Mouse (Mus musculus) heart, postnatal 25 days (tissue): ENCODE data around the gene Rab4a. TPM values are rescaled to one million over a fixed set of nuclear protein-coding genes. Genes with fewer than 3 reads are reported as not detected.
"Not testable (repeated sequence)": the region's sequence is repeated elsewhere in the genome, so short reads cannot be mapped to it uniquely, and the experiment has no call there.

Experiments used
- DNase-seq: peaks from one replicate; pipeline ENCODE4 v3.0.0; 2022; ENCODE audit warnings: low spot score
- intact Hi-C: fragments of 180-260 bp; cut with DNase I; formaldehyde crosslinking; loops from one replicate; pipeline ENCODE4 v1.15.1; 2025
- total RNA-seq, 2 experiments: library from RNA; stranded (reverse); gene quantifications; 2 replicates each; pipeline ENCODE4 v1.2.3; 2021

The Rab4a gene
- total RNA-seq, 2 experiments from 2014 or later, result 8.2 to 8.7 TPM

DNA sequence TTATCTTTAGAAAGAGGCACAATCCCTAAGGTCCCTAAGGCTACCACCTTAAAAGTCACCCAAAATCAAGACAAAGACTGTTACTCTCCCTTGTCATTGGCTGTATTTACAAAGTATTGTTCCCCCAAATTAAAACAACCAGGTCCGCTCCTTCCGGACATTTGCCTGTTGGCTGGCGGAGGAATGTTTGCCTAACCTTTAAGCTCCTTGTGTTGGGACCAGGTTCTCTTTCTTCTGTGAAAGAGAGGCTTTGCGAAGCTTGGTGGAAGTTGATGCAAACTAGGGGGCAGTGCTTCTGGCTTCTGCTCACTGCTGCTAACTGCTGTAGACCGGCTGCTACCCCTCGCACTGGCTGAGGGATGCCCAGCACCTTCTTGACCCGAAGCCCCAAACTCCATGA is 2.9 kb downstream of the Rab4a start:
- intact Hi-C loops, result no loop called here
- no peak for DNase-seq

DNA sequence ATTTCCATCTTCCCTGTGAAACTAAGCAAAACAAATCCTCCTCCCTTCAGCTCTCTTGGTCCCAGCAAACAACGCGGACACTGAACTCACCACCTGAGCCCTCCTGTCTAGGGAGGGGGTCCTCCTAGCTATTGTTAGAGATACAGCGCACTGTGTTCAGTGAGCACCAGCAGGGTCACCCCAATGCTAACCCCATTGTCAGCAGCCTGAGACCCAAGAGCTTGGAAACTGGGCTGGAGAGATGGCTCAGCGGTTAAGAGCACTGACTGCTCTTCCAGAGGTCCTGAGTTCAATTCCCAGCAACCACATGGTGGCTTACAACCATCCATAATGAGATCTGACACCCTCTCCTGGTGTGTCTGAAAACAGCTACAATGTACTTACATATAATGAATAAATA is 3.6 kb downstream of the Rab4a start:
- DNase-seq, intact Hi-C loops: not testable (repeated sequence)

DNA sequence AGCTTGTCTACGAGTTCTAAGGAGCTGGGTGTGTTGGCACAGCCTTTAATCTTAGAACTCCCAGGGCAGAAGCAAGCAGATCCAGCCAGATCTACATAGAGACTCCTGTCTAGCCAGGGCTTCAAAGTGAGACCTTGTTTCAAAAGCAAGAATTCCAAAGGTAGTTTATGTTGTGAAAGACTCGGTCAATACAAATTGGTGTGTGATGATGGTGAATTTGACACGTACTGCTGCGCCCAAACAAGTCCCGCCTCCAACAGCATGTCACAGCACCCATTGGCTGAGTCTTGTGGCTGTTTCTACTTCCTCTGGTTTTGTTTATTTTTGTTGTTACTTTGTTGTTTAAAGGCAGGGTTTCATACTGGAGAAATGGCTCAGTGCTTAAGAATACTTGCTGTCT is 6.4 kb downstream of the Rab4a start:
- intact Hi-C loops, result no loop called here
- no peak for DNase-seq

DNA sequence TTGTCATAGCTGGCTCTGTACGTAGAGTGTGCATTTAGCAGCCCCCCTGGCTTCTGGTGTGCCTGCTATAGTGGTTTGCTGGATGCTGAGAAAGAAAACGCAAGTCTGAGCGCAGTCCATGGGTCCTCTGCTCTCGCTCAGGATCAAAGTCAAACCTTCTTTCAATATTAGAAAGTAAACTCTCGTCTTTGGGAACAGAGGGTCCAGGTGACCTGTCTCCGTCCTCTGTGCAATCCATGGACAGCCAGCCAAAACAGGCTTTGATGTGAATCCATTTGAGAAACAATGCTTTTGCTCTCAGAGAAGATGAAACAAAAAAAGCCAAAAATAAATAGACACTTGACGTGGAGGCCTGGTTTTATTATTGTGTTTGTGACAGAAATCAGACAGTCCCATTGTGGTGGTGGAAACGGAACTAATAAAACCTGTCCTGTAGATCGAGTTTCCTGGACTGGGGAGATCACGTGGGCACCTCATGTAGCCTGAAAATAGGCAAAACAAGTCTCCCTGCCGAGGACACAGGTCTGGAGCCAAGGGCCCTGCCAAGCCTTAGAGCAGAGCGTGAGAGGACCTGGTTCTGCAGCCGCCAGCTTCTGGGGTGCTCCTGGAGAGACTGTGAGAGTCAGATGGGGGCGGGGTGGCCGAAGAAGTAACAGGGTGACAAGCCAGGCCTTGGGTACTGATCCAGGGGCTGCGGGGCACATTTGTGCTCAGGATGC is 7.5 kb downstream of the Rab4a start:
- no peak for DNase-seq
- intact Hi-C loops, result no loop called here

DNA sequence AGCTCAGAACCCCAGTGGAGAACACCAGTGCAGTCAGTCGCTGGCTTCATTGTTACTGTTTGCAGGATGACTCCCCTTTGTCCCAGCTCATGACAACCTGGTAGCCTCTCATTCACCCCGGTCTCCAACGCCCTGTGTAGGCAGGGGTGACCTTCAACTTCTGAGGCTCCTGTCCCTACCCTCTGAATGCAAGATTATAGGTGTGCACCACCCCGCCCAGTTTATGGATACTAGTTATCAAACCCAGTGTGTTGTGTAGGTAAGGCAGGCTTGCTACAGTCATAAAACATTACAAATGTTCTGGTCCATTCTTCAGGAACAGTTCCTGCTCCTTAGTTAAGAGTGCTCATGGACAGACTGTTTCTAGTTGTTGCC is 8.1 kb downstream of the Rab4a start:
- intact Hi-C loops, result no loop called here
- no peak for DNase-seq

DNA sequence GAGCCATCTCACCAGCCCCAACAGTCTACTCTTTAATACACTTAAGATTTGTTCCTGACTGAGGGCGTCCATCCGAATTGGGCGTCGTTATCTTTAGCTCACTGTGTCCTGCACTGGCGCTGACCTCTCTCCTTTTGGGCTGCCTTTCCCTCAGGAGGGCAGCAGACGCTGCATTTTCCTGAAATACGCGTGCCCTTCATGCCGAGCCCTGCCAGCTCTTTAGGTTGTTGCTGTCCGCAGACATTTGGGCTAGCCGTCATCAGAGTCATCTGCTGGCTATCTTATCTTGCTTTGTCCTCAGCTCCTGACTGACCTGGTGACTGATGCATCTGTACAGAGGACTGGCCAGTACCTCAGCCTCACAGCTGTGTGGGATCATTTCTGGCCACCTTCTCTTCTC is 9.5 kb downstream of the Rab4a start:
- intact Hi-C loops, result no loop called here
- DNase-seq, result no peak

DNA sequence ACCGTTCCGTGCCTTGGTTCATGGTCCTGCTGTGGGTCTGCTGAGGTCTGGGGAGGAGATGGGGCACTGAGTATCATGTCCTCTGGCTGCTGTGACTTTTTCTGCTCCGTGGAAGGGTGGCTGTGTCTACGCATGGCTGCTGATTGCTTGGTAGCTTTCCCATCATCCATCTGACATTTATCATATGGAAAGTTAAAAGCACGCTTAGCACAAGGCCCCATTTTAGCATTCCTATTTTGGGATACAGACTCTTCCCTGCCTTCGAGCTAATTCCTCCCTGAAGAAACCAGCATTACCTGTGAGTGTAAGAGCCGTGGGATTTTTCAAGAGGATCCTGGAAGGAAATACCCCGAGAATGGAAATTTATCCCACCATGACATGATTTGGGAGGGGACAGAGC is 11.2 kb downstream of the Rab4a start:
- no peak for DNase-seq

DNA sequence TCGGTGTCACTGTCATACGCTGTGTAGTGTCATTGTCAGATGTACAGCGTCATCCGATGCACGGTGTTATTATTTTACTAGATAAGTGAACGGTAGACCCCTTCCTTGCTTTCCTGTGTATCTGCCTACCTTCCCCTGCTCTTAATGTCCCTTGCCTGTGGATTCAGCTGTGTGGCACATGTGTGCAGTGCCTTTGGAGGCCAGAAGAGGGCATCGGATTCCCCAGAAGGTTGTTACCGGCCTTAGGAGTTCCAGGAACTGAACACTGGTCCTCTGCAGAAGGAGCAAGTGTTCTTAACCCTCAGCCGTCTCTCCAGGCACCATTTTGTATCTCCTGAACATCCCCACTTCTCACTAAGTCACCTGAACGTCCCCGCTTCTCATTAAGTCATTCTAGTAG is 12.0 kb downstream of the Rab4a start:
- DNase-seq, result no peak
- intact Hi-C loops, result no loop called here

More for the DNA sequence above, 11.2 kb downstream of the Rab4a start:
- intact Hi-C loops, result no loop called here

DNA sequence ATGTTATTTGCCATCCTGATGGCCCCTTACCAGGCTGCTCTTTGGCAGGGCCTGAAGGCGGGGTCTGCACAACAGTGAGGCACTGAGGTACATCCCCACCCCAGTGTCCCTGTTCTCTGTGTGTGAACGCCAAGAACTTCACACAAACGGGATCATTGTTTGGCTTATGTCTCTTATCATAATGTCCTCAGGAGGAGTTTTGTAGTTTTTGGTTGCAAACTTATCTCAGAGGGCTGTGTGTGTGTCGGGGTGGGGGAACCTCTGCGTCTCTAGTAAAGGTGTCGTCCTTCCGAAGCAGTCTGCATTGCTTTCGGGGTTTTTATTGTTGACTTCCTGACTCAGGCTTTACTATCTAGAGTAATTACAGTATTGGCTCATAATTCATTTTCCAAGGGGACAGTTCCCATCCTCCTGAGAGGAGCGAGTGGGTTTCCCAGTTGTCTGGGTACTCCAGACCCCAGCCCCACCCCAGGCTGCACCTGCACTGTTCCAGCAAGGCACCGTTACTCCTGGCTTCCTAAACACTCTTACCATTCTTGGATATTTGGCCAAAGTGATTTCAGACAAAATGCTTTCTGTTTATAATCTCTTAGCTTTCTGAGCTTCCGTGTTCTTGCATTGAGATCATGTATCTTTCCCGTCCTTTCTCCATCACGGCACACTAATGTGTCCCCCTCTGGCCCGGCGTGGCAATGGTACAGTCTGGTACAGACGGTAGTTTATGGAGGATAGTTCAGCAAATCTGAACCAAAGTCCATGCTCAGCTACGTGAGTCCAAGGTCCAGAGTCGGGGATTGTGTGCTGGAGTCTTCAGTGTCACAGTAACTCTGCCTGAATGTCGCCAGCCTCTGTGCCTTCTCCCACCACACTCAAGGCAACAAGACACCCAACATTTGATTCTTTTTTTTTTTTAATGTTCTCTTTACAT is 14.2 kb downstream of the Rab4a start:
- intact Hi-C loops, result no loop called here
- DNase-seq, result no peak

DNA sequence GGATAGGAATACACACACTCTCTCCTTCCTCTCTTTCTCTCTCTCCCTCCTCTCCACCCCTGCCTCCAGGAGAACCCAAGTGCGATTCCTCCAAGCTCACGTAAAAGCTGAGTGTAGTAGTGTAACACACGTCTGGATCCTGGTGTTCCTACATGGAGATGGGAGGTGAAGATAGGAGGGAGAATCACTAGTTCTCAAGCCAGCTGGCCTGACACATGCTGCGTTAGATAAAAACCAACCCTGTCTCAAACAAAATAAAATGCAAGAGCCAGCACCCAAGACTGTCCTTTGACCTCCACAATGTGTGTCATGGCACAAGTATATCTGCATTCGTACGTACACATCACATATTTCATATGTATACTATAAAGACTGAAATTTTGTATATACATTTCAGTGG is 15.0 kb downstream of the Rab4a start:
- no peak for DNase-seq
- intact Hi-C loops, result no loop called here

DNA sequence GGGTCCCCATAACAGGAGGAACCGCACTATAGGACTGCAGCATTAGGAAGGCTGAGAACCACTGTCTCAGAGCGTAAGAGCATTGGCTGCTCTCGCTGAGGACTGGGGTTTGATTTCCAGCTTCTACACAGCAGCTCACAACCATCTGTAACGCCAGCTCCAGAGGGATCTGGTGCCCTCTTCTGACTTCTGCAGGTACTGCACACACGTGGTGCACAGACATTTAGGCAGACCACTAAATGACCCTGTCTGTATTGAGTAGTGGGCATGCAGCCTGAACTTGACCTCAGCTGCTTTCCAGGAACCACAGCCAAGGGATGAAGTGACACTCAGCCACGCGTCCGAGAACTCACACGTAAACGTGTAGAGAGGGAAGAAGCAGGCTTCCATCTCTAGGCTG is 17.3 kb downstream of the Rab4a start:
- intact Hi-C loops, result no loop called here
- DNase-seq, result no peak

DNA sequence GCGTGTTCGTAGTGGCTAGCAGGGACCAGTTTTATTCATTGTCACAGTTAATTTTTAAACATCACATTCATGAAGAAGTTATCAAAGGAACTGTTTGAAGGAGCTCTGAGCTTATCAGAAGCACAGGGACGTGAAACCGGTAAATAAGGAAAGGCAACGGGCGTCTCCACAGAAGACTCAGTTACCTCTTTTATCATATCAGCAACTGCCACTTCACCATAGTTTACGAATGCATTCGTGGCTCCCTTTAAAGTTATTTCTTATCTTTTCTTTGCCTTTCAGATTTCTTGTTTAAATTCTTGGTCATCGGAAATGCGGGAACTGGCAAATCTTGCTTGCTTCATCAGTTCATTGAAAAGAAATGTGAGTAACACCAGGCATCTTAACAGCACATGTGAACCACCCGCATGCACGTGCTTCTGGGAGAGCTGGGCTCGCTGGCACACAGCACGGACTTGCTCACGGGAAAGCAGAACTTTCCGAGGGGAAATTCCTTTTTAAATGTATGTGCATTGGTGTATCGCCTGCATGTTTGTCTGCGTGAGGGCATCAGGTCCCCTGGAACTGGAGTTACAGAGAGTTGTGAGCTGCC is 17.8 kb downstream of the Rab4a start:
- intact Hi-C loops, result no loop called here
- DNase-seq, result no peak

DNA sequence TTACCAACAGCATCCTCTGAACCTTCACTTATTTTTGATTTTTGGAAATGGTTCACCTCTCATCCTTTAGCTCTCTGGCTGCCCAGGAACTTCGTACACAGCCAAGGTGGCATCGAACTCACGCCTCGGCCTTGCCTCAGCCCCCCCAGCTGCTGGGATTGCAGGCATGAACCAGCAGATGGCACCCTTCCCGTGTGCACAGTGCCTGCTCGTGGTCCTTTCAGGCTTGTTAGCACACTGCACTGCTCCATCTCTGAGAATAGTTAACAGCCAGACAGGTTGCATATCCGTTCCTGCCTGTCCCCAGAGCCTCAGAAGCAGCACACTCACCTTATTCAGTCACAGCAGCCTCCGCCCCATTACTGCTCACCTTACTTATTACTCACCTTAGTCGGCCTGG is 20.2 kb downstream of the Rab4a start:
- intact Hi-C loops, result no loop called here
- no peak for DNase-seq

DNA sequence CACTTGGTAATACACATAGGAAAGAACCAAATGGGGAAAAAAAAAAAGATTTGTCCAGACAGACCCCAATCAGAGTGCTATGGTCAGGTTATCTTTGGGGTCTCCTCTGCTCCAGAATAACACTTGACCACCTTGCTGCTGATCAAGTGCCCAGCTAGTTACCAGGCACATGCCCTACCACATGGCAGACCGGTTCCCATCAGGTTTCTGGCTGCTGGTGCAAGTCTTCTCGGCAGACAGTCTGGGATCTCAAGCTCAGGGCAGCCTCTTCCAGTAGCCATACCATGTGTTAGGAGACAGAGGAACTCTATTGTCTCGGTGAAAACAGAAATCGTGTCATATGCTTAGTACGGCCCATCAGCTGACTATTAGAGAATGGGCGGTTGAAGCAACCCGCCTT is 21.0 kb downstream of the Rab4a start:
- intact Hi-C loops, result no loop called here

DNA sequence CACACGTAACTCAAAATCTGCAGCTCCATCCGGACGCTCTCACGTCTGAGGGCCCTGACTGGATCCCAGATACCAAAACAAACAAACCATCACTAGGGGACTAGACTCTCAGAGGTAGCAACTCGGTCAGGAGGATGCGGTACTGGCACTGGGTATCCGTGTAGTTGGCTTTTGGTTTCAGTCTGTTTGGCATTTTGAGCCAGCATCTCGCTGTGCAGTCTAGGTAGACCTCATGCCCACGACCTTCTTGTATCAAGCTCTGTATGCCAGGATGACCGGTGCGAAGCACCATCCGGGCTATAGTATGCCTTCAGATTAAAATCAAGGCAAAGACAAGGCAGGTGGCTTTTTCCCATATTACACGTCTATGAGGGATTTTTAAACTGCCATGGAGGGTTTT is 21.7 kb downstream of the Rab4a start:
- DNase-seq, result no peak
- intact Hi-C loops, result no loop called here

More for the DNA sequence above, 21.0 kb downstream of the Rab4a start:
- no peak for DNase-seq

DNA sequence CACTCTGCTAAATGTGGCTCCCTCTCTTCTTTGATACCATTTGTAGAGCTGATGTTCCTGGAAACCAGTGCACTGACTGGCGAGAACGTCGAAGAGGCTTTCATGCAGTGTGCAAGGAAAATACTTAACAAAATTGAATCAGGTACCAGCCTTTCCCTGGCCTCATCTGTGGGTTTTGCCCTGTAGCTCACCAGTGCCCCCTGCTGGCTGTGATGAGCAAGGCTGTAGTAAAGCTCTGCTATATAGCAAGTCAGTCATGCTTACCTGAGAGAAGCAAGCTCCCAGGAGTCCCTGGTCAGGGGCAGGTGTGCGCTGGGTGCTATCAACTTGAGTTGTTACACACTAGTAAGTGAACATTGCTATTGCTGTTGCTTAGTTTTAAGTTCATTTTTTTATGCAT is 27.0 kb downstream of the Rab4a start:
- intact Hi-C loops, result loop anchor here (1.0 kb wide), 1 partner anchor 42 kb away; no protein-coding TSS in a partner anchor
- no peak for DNase-seq

DNA sequence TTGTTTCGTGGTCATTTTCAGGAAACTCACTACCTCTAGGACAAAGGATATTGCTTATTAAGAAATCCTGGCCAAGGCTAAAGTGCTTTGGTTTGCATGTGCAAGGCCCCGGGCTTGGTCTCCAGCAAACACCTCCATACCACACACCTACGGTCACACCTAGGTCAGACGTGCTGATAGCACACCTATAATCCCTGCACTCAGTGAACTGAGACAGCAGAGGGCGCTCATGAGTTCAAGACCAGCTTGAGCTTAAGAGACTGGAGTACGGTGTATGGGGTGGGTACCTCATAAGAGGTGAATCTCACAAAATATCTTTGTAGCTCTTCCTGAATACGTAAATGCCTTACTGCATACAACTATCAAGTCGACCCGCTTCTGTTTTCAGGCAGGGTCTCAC is 29.7 kb downstream of the Rab4a start:
- DNase-seq, result no peak
- intact Hi-C loops, result no loop called here

DNA sequence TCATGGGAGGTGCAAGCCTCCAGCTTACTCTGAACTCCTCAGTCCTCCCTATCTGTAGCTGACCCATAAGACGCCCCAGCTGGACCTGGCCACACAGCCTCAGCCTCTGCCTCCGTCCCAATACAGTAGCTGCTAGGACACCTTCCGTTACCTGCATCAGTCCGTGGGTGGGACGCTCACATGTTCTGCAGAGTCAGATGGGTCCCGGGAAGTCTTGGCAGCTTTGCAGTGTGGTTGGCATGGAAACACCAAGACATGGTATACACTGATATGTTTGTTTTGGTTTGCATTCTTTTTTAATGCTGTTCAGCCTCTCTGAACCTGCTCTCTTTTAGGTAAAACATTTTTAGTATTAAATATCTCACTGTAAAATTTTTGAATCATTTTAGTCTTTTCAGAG is 30.6 kb downstream of the Rab4a start:
- intact Hi-C loops, result no loop called here
- DNase-seq, result no peak

DNA sequence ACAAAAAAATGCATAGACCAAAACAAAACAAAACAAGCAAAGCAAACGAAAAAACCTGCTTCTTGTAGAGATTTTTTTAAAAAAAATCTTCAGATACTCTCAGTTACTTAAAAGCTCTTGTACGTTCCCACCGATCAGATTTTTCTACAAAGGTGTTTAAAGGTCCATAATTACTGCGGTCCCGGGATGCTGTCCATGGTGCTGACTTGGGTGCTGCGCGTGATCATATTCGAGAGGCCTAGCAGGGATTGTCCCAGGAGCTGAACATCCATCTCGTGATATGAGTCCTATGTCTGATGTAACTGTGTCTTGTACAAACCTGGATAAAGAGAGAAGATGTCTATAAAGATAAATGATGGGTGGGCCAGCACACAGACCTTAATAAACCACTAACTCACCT is 32.7 kb downstream of the Rab4a start:
- intact Hi-C loops, result no loop called here
- DNase-seq, result no peak

DNA sequence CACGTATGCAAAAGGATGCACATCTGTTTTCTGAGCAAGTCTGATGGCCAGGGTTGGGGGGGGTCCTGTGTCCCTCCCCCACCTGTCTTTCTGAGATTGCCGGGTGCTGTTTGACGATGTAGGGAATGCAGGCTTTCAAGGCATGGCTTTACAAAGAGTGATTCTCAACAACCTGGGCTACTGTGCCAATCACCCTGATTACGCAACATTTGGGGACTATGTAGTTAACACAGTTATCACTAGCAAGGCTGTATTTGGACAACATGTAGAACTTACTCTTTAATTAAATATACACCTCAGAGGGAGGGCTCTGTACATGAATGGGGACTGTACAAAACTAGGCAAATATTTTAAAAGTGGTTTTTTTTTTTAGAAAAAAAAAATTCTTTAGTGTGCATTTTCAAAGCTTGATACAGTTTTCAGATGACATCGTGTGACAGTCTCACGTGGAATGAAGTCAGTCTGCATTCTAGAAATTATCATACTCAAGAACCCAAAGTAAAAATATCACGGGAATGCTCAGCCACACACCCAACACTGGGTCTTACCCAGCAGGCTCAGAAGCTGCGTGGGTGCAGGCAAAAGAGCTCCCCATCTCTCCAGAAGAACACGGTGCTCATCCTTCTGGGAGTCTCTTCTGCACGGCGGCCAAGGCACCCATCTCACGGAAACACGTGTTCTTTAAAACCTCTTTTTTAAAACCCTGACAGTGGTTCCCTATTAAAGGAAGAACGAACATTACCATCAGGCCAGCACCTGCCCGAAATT is 35.0 kb downstream of the Rab4a start:
- DNase-seq, result no peak
- intact Hi-C loops, result no loop called here
